Mouse (Mus musculus) frontal cortex, adult (tissue): ENCODE data around the gene Gm42957.
"Not testable (repeated sequence)": the region's sequence is repeated elsewhere in the genome, so short reads cannot be mapped to it uniquely, and the experiment has no call there.

Experiments
- ATAC-seq: cut with Nextera tagmentation; 2 replicates; pipeline ENCODE4 v1.9.2; 2017; ENCODE audit warnings: mild to moderate bottlenecking, moderate library complexity, mixed read lengths; ENCODE audit not compliant: low TSS enrichment

Gm42957 gene

GRCm38 (mm10) chr3:96623201-96623600 is 12.1 kb upstream of the Gm42957 start:
- no peak for ATAC-seq

GRCm38 (mm10) chr3:96629729-96630600 is 5.3 kb upstream of the Gm42957 start, which contains the start of gene Rbm8a:
Gene Rbm8a, plus strand, starts transcription at chr3:96629933.
- peak; percentile 97 for ATAC-seq

DNA sequence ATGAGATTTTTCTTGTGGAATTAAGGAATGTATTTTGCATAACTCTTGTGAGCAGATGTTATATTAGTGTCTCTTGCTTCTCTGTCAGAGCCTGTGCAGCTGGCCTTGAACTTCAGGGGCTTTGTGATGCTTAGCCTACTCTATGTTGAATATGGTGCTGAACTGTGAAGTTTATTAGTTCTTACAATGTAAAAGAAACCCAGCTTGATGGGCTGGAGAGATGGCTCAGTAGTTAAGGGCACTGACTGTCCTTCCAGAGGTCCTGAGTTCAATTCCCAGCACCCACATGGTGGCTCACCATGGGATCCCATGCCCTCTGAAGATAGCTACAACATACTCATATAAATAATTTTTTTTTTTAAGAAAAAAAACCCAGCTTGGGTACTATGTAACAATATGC is 3.2 kb upstream of the Gm42957 start:
- ATAC-seq, result no peak

DNA sequence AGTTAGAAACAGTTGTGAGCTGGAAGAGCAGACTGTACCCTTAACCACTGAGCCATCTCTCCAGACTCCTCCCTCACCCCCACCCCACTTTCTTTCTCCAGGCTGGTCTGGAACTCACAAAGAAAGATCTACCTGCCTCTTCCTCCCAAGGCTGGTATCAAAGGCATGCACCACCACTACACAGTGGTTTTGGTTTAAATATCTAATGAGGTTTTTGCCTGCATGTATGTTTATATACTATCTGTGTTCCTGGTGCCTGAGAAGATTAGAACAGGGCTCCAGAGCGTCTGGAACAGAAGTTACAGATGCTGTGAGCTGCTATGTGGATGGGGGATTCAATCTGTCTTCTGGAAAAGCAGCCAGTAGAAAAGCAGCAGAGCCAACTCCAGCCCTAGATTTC is 1.3 kb upstream of the Gm42957 start:
- no peak for ATAC-seq

- peak; percentile 8; the same call in 1 of the 2 replicates for ATAC-seq
These were observed 632 bp downstream of the Gm42957 start for GRCm38 (mm10) chr3:96635906-96636305.

DNA sequence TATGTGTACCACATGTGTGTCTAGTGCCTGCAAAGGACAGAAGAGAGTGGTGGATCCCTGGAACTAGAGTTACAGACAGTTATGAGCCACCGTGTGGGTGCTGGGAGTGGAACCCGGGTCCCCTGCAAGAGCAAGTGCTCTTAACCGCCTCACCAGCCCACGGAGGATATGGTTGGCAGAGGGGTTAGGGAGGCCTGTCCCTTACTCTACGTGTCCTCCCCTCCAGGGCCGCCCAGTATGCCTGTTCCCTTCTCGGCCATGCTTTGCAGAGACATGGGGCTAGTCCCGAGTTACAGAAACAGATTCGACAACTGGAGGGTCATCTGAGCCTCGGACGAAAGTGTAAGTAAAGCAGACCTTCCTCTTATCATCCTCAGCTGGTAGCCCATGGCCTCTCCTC is 1.2 kb downstream of the Gm42957 start:
- no peak for ATAC-seq

DNA sequence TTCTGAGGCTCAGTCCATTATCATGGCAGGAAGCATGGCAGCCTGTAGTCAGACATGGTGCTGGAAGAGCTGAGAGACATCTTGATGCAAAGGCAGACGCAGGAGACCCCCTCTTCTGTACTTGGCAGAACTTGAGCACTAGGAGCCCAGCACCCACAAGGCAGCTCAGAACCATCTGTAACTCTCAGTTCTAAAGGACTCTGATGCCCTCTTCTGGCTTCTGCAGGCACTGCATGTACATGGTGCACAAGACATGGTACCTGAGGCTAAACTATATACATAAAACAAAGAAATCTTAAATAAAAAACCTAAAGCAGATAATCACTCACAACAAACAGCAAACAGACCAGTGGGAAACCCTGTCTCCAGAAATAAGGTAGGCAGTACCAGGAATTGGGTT is 3.9 kb downstream of the Gm42957 start:
- 0 out of 2 replicates have a peak, but pooled peaks have one; percentile 36 for ATAC-seq

DNA sequence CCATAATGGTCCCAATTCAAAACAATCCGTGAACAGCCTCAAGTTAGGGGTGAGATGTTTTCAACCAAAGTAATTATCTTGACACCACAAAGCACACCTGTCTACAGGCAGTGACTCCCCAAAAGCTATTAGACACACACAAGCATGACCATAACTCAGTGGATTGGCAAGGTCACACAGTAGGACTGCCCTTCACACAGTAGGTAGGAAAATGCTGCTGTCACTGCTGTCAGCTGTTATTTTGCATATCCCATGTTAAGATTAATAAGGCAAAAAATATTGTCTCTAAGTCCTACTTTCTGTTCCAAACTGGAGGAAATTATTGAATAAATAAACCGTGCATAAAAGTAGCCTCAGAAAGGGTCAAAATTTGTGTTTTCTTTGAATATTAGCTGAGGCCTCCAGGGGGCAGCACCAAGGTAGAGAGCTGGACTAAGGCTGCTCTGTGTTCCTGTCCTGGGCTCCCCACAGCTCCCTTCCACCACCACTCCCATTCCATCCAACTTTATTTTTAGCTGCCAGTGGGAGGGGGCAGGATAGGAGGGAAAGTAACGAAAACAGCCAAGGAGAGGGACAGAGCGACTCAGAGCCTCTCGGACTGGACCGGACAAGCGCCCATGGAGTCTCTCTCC is 9.9 kb downstream of the Gm42957 start, which contains the start of gene Itga10:
Gene Itga10 (plus strand): TSS at position 567 of the 632 bp plus-strand sequence.
- 0 out of 2 replicates have a peak, but pooled peaks have one; percentile 64 for ATAC-seq

DNA sequence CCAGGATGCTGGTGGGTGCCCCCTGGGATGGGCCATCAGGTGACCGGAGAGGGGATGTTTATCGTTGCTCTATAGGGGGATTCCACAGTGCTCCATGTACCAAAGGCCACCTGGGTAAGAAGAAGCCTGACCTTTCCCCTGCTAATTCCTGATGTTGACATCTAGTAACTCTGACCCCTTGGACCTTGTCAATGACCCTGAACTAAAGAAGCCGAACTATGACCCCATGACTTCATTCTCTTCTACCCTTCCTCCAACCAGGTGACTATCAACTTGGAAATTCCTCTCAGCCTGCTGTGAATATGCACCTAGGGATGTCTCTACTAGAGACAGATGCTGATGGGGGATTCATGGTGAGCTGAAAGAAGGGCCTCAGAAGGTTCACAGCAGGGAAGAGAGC is 12.1 kb downstream of the Gm42957 start:
- no peak for ATAC-seq

GRCm38 (mm10) chr3:96660901-96661300 is 25.6 kb downstream of the Gm42957 start:
- no peak for ATAC-seq

DNA sequence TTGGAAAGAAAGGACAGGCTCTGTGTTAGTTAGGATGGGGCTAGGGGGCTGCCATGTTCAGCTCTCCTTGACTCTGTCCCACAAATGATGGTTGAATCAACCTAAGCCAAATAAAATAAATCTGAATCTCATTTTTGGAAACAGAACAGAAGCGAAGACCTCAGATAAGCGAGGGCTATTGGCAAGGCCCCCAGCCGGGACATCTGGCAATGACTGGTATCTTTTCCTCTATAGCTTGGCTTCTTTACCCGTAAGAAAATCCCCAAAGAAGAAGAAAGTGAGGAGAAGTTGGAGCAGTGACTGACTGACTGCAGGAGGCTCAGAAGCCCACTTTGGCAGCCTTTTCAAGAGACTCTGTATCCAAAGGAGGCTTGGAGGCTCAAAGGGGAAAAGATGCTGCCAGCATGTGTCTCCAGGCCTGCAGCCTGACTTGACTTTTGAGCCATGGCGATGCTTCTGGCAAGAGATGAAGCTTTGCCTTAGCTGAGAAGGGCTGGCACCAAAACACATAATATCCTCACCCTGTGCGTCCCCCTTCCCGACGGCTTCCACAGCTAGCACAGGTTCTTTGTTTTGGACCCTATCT is 27.6 kb downstream of the Gm42957 start:
- no peak for ATAC-seq

DNA sequence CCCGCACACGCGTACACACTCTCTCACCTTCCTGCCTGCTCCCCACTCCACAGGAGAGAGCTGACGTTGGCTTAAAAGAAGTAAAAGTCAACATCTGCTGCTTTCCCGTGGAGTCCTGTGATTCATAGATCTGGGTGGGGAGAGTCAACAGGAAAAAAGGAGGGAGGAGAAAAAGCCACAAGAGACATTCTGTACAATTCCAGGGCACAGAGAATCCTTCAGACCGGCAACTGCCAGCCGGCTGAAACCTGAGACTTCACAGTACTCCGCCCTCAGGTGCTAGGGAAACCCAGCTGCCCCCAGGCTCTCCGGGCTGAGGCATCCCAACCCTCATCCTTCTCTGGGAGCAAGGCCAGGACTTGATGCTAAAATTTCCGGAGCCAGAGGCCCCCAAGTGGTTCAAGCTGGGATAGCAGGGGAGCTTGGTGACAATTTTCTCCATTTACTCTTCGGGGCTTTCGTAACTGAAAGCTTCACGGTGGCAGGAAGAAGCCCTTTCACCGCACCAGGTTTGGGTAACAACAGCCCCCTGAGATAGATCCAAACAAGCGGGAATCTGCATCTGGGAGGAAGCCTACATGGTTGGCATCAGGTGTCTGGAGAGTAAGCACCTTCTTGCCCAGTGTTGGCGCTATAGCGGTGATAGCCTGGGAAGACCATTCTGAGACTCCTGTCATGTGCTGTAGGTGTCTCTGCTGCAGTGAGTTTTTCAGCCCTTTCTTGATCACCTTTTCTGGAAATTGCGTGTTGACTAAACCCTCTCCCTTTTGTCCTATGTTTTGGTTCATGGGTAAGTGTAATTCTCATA is 28.4 kb downstream of the Gm42957 start:
- peak; percentile 94 for ATAC-seq

DNA sequence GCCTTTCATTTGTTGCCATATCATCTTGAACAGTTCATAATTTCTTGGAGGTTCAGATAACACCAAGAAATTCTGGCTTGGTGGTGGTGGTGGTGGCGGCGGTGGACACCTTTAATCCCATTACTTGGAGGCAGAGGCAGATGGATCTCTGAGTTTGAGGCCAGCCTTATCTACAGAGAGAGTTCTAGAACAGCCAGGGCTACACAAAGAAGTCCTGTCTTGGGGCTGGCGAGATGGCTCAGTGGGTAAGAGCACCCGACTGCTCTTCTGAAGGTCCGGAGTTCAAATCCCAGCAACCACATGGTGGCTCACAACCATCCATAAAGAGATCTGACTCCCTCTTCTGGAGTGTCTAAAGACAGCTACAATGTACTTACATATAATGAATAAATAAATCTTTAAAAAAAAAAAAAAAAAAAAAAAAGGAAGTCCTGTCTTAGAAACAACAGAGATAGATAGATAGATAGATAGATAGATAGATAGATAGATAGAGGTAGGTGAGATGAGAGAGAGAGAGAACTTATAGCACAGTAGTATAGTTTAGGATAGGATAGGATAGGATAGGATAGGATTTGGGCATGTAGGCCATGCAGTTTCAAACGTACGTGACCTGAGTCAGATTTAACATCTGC is 30.6 kb downstream of the Gm42957 start:
- ATAC-seq, result not testable (repeated sequence)

DNA sequence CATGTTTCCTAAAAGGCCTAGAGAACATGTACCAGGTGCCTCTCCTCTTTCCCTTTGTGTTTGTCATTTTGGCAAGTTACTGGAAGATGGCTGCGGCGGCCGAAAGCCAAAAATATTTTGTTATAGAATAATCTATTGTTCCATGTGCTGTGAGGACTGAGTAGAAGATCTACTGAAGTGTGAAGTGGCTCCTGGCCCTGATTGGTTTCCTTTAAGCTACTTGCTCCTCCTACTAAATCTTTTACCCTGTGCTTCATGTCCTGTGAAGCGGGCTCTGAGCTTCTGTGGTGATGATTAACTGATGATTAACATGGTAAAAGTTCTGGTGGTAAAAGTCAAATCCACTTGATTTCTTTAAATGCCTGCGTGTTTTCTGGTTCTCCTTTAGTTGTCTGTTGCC is 31.6 kb downstream of the Gm42957 start:
- no peak for ATAC-seq

DNA sequence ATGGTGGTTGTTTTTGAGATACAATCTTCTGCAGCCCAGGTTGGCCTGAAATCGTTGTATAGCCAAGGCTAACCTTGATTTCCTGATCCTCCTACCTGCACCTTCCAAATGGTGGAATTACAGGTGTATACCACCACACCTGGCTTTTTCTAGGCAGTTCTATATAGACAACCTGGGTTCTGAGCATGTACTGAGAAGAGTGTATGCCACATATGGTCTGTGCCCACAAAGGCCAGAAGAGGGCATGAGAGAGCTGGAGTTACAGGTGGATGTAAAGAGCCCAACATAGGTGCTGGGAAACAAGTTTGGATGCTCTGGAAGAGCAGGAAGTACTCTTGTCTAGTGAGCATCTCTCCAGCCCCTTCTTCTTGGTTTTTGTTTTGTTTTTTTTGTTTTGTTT is 32.0 kb downstream of the Gm42957 start:
- no peak for ATAC-seq

DNA sequence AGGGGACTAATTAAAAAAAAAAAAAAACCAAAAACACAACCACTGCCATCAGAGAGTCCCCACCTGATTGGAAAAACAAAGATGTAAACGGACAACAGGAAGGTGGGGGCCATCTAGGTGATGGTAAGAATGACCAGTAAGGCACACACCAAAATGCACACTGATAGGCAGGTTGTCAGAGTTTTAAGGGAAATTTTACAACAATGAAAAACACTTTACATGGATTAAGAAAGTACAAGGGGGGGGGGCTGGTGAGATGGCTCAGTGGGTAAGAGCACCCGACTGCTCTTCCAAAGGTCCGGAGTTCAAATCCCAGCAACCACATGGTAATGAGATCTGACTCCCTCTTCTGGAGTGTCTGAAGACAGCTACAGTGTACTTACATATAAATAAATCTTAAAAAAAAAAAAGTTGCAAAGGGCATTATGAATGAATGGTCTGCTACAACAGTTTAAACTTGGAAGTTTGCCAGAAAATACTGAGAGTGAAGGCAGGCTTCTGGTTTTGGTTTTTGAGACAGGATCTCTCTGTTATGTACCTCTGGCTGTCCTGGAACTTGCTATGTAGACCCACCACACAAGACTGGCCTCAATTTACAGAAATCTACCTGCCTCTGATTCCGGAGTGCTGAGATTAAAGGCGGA is 33.3 kb downstream of the Gm42957 start:
- ATAC-seq, result no peak

GRCm38 (mm10) chr3:96669727-96670468 is 34.6 kb downstream of the Gm42957 start, which contains the start of gene Ankrd35:
Gene Ankrd35, plus strand, starts transcription at chr3:96670131.
- peak; percentile 90 for ATAC-seq

- ATAC-seq, result no peak
These were observed 36.2 kb downstream of the Gm42957 start for GRCm38 (mm10) chr3:96671519-96671918.

DNA sequence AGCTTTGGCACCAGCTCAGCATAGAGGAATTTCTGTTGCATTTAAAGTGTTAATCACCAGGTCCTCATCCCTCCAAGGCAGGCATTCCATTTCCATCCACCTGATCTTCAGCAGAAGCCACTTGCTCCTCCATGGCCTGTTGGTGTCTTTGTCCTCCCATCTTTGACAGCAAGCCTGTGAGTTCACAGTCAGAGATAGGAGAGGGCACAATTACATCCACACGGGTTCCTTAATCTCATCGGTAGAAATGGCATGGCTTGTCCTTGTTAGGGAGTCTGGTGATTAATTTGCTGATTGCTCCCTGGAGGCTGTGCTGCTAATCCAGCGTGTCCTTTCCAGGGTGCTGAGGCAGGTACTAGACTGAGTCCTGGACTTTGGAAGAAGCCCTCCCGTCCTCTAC is 38.2 kb downstream of the Gm42957 start:
- no peak for ATAC-seq

DNA sequence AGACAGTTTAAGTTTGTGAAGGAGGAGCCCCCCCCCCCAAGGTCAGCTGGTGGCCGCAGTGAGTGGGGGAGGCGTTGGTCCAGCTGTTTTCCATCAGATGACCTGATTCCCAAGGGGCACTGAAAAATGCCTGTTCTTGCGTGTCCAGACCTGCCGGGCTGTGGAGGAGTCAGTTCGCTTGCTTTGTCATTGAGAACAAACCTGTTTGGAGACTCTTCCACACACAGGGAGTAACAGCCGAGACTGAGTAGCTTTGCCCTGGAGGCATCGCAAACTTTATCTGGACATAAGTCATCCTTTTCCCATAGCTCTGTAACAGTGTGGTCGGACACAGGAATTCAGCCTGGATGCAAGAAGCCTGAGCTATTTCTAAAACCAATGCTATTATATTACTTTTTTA is 39.2 kb downstream of the Gm42957 start:
- ATAC-seq, result no peak
